Mouse (Mus musculus) midbrain, embryonic 14.5 days (tissue): ENCODE data around the gene Ptcd1. TPM values are rescaled to one million over a fixed set of nuclear protein-coding genes. Genes with fewer than 3 reads are reported as not detected.
"Not testable (repeated sequence)": the region's sequence is repeated elsewhere in the genome, so short reads cannot be mapped to it uniquely, and the experiment has no call there.

ENCODE experiments used
- ATAC-seq: fragments of 200-750 bp; cut with Nextera tagmentation; 2 replicates; pipeline ENCODE4 v1.8.0; 2017; ENCODE audit warnings: moderate number of reproducible peaks, moderate library complexity; ENCODE audit not compliant: low FRiP score, low TSS enrichment
- DNase-seq: peaks from one replicate; pipeline ENCODE4 v3.0.0-alpha.2; 2015
- H3K27ac ChIP-seq: fragments of 300-500 bp; sonication (generic); replicated peaks from 2 replicates; pipeline ENCODE4 v1.5.1; 2014; ENCODE audit warnings: mild to moderate bottlenecking, low read depth, low read length, moderate library complexity
- H3K27me3 ChIP-seq: fragments of 300-500 bp; sonication (generic); 2 replicates; pipeline ENCODE4 v1.6.1; 2014; ENCODE audit warnings: low read length, control low read depth, mixed read lengths; ENCODE audit not compliant: control insufficient read depth, insufficient read depth
- H3K36me3 ChIP-seq: fragments of 300-500 bp; sonication (generic); 2 replicates; pipeline ENCODE4 v1.6.1; 2014; ENCODE audit warnings: low read length, control low read depth; ENCODE audit not compliant: control insufficient read depth, insufficient read depth
- H3K4me1 ChIP-seq: fragments of 300-500 bp; sonication (generic); 2 replicates; pipeline ENCODE4 v1.6.1; 2014; ENCODE audit warnings: mild to moderate bottlenecking, antibody characterized with exemption, low read length, control low read depth; ENCODE audit not compliant: control insufficient read depth, insufficient read depth
- H3K4me2 ChIP-seq: fragments of 300-500 bp; sonication (generic); 2 replicates; pipeline ENCODE4 v1.6.1; 2014; ENCODE audit warnings: mild to moderate bottlenecking, low read length, moderate library complexity
- H3K4me3 ChIP-seq: fragments of 300-500 bp; sonication (generic); replicated peaks from 2 replicates; pipeline ENCODE4 v1.5.1; 2014; ENCODE audit warnings: low read depth, low read length
- H3K9ac ChIP-seq: fragments of 300-500 bp; sonication (generic); replicated peaks from 2 replicates; pipeline ENCODE4 v1.6.1; 2014; ENCODE audit warnings: mild to moderate bottlenecking, low read length, moderate library complexity
- H3K9me3 ChIP-seq: fragments of 300-500 bp; sonication (generic); 2 replicates; pipeline ENCODE4 v1.6.1; 2016; ENCODE audit warnings: low read length, control low read depth, mixed read lengths; ENCODE audit not compliant: control insufficient read depth
- WGBS: fragments of 180-500 bp; shearing (Covaris S2); extraction: QIAGEN DNeasy Blood & Tissue Kit; methylation state at CpG from one replicate; pipeline ENCODE4 v1.1.7; 2014; 5-methylcytosine and 5-hydroxymethylcytosine counted together
- polyA plus RNA-seq: library from polyadenylated mRNA; unstranded; fragments of >200 nt; fragmentation: Nextera tagmentation; extraction: Ambion mirVana; gene quantifications from 2 replicates; pipeline ENCODE4 v1.2.1, GENCODE M21; 2014

Gene Ptcd1
- polyA plus RNA-seq, 1 experiment from 2014 or later: 20.2 TPM

DNA sequence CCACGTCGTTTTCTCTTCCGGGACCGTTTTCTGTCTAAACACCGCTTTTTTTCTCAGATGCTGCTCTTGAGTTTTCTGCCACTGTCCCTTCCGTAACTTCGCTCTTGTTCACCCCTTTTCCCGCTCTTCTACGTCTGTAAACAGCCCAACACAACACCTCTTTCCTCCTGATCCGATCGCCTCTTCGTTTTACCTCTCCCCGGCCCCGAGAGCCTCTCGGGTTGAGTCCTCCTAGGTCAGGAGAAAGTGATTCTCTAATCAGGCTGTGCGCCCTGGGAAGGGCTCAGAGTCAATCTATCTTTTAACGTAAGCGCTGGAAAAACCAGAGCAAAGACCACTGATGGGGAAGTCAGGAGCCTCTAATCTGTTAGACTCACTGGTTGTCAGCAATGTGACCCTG lies 26.3 kb downstream of the Ptcd1 start:
- under 1% methylated on average over 18 of the region's 18 CpGs for WGBS
- no peaks in the 10 kb centered on the region for H3K27me3 ChIP-seq
- H3K36me3 ChIP-seq: peaks cover 54% of the 10 kb centered on the region
- peak overlapping the region; percentile 71 for H3K4me2 ChIP-seq
- peak overlapping the region; percentile 95 for H3K27ac ChIP-seq
- H3K4me3 ChIP-seq: peak overlapping the region; percentile 94
- ATAC-seq (no peak), DNase-seq (peak; percentile 4)
- H3K9me3 ChIP-seq: no peaks in the 10 kb centered on the region
- peak overlapping the region; percentile 70 for H3K9ac ChIP-seq
- H3K4me1 ChIP-seq: peaks cover 12% of the 10 kb centered on the region

DNA sequence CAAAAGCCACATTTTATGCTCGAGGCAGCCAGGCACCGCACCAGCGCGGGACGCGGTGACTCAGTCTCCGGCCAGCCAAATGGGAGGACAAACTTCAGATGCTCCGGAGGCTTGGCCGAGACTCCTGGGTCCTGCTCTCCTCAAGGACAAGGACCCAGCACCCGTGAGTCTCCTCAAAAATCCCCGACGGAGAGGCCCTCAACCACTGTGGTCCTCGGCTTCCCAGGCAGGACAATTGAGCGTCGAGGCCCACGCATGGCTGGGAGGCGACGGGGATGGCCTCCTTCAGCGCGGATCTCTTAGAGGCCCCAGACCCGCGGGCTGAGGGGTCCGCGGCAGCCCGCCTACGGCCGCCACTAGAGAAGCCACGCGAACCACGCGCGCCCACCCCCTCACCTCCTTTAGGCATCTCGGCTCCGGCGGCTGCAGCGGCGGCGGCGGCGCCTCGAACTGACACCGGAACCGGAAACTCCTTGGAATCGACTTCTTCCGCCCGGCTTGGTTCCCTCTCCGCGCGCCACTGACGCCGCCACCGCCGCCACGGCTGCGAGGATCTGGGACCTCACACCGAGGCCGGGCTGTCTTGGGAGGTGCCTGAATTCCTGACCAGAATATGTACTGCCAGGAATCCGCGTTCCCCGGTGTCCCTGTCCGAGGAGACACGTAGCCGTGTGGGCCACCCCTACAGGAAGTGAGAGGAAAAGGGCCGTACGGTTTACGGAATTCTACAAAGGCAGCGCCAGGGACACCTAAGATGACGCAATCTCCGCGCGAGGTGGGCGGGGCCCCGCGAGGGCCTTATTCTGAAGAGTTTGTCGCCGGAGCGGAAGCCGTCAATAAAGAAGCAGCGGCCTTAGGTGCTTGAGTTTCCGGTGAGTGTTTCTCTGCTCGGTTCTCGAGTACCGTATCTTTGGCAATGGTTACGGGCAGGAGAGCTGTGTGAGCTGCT lies 27.1 kb downstream of the Ptcd1 start, which contains the start of the genes Pdap1 and Bud31:
Pdap1 (minus strand) TSS at position 668 of the 949 bp plus-strand sequence.
Bud31 (plus strand) TSS at position 792 of the 949 bp plus-strand sequence.
- Histone ChIP-seq H3K9me3 (no peaks in the 10 kb centered on the region), H3K9ac (peak within 1 kb of the TSS; percentile 70), H3K4me2 (peak within 1 kb of the TSS; percentile 71), H3K36me3 (peaks cover 53% of the 10 kb centered on the region), H3K27ac (peak within 1 kb of the TSS; percentile 95), H3K4me3 (peak within 1 kb of the TSS; percentile 94), H3K27me3 (no peaks in the 10 kb centered on the region), H3K4me1 (peaks cover 12% of the 10 kb centered on the region)
- ATAC-seq: peak; percentile 95
- DNase-seq: peak; percentile 97
- under 1% methylated on average over 84 of the region's 84 CpGs for whole genome bisulfite sequencing

DNA sequence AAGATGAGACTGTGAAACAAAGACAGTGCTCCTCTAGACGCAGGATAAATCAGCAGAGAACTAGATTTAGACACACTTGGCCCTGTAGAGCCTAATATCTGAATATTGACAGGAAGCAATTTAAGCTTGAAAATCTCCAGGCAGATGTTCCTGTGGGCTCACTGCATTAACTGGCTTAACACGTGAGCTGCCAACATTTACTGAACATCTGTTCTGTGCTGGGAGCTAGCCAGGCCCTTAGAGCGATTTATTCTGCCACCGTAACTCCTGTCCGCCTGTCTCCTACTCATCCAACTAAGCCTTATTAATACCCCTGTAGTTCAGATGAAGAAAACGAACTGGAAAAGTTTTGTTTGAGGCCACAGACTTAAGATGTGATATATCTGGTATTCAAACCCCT lies 28.1 kb downstream of the Ptcd1 start:
- Histone ChIP-seq H3K4me1 (peaks cover 12% of the 10 kb centered on the region), H3K4me3 (peak overlapping the region; percentile 94), H3K9me3 (no peaks in the 10 kb centered on the region), H3K4me2 (peak overlapping the region; percentile 71), H3K27ac (no peak overlapping the region), H3K9ac (peak overlapping the region; percentile 70), H3K36me3 (peaks cover 53% of the 10 kb centered on the region), H3K27me3 (no peaks in the 10 kb centered on the region)
- DNase-seq (peak; percentile 13), ATAC-seq (no peak)
- 14% methylated on average over 6 of the region's 6 CpGs for WGBS

DNA sequence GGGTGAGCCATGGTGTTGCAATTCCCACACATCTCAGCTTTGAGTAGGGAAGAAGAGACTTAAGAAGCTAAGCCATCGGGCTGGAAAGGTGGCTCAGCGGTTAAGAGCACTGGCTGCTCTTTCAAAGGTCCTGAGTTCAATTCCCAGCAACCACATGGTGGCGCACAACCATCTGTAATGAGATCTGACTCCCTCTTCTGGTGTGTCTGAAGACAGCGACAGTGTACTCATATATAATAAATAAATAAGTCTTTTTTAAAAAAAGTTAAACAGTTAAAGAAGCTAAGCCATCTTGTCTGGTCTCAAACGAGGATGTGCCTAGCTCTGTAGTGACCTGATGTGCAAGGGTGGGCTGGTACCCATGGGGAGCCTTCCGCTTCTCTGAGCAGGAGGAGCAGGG lies 33.6 kb downstream of the Ptcd1 start:
- 87% methylated on average over 6 of the region's 6 CpGs for WGBS
- H3K4me3 ChIP-seq, H3K9ac ChIP-seq, ATAC-seq, H3K4me1 ChIP-seq, H3K27me3 ChIP-seq, DNase-seq, H3K27ac ChIP-seq, H3K9me3 ChIP-seq, H3K4me2 ChIP-seq: not testable (repeated sequence)
- H3K36me3 ChIP-seq: peaks cover 84% of the 10 kb centered on the region

DNA sequence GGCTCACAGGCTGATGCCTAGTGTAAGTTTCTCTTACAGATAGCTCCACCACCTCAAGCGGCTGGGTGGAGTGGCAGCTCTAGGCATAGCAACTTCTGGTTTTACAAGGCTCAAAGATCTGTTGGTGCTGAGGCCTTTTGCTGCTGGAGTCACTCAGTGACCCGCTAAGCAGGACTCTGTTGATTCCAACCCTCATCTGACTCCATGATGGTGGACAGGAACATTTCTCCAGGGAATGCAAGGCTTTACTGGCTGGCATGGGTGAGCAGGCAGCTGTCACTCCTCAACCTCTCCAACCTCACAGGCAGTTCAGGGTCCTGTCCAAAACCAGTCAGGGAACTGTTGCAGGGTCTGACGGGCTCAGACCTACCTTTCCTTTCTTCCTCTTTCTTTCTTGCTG lies 35.9 kb downstream of the Ptcd1 start:
- DNase-seq: no peak
- H3K4me3 ChIP-seq: no peak overlapping the region
- no peaks in the 10 kb centered on the region for H3K4me1 ChIP-seq
- H3K9ac ChIP-seq: no peak overlapping the region
- no peak for ATAC-seq
- H3K27ac ChIP-seq: no peak overlapping the region
- 93% methylated on average over 3 of the region's 3 CpGs for WGBS
- H3K36me3 ChIP-seq: peaks cover 92% of the 10 kb centered on the region
- no peaks in the 10 kb centered on the region for H3K9me3 ChIP-seq
- no peaks in the 10 kb centered on the region for H3K27me3 ChIP-seq
- no peak overlapping the region for H3K4me2 ChIP-seq

DNA sequence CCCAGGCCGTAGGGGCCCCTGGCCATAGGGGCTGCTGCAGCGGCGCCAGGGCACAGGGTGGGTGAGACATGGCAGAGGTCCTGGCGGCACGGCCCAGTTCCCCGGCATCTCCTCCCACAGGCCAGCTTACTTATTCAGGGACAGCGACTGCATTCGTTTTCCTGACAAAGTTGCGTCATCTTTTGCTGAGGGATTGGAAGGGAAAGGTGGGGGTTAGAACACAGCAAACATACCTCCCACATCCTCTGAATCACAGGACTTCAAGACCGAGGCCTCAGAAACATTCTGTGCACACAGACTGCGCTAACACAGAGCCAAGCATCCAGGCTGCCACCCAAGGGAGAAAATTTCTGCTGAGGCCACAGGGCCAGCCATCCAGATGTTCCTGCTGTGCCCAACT lies 36.7 kb downstream of the Ptcd1 start:
- Histone ChIP-seq H3K4me1 (no peaks in the 10 kb centered on the region), H3K4me3 (no peak overlapping the region), H3K27me3 (no peaks in the 10 kb centered on the region), H3K4me2 (no peak overlapping the region), H3K36me3 (peaks cover 91% of the 10 kb centered on the region), H3K27ac (no peak overlapping the region), H3K9me3 (no peaks in the 10 kb centered on the region), H3K9ac (no peak overlapping the region)
- DNase-seq: no peak
- 94% methylated on average over 11 of the region's 11 CpGs for WGBS
- no peak for ATAC-seq

DNA sequence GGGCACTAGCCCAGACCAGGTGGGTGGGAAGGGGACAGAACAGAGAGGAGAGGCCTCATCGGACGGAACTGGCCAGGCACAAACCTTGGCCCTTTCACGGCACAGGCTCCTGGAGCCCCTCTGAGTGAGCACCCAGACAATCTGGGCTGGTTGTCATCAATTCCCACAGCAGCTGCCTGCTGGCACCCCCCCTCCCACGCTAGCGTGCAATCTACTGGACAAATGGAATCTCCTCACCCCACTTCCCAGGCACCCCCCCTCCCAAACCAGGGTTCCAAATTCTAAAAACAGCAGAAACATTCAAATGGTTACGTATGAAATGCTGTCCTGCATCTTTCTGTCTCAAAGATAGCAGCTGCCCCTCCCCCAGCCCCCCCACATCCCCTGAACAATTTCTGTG lies 37.1 kb downstream of the Ptcd1 start:
- not testable (repeated sequence) for H3K27ac ChIP-seq, H3K4me2 ChIP-seq, DNase-seq, H3K9ac ChIP-seq, H3K9me3 ChIP-seq, H3K4me1 ChIP-seq, H3K27me3 ChIP-seq, H3K4me3 ChIP-seq, ATAC-seq
- 97% methylated on average over 6 of the region's 6 CpGs for WGBS
- H3K36me3 ChIP-seq: peaks cover 90% of the 10 kb centered on the region

DNA sequence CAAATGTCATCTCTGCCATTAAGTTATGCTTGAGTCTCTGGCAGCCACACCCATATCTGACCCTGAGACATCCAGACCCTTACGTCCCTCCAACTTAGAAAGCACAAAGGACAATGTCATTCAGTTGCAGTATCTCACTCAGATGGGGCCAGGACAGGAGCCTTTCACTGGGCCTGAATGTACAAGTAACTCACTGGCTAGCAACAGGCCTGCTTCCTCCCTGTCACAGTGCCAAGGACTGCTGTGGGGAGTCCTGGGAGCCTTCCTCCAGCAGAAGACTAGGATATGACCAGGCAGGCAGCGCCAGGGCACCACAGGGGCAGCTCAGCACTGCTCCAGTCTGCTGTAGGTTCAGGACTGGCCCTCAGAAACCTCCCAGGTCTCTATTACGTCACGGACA lies 37.8 kb downstream of the Ptcd1 start:
- ATAC-seq (no peak), DNase-seq (no peak)
- Histone ChIP-seq H3K4me1 (no peaks in the 10 kb centered on the region), H3K4me3 (no peak overlapping the region), H3K9ac (no peak overlapping the region), H3K9me3 (no peaks in the 10 kb centered on the region), H3K27ac (no peak overlapping the region), H3K4me2 (no peak overlapping the region), H3K36me3 (peaks cover 89% of the 10 kb centered on the region), H3K27me3 (no peaks in the 10 kb centered on the region)
- 97% methylated on average over 4 of the region's 4 CpGs for WGBS

DNA sequence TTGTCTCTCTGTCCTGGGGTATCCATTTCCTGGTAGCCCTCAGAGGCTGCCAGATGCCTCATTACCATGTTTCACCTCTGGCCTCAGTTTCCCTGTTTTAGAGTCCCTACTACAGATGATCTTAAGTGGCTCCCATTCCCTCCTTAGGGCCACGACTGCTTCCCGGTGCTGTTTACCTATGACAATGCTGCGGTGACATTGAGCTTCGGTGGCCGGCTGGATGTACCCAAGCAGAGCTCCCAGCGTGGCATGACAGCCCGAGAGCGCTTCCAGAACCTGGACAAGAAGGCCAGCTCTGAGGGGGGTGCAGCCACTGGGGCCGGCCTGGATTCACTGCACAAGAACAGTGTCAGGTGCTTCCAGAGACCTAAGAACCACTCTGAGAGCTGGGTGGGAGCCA lies 40.3 kb downstream of the Ptcd1 start:
- H3K27ac ChIP-seq: no peak overlapping the region
- H3K4me3 ChIP-seq: no peak overlapping the region
- no peaks in the 10 kb centered on the region for H3K9me3 ChIP-seq
- ATAC-seq: no peak
- no peak overlapping the region for H3K9ac ChIP-seq
- 95% methylated on average over 9 of the region's 9 CpGs for WGBS
- H3K36me3 ChIP-seq: peaks cover 64% of the 10 kb centered on the region
- H3K4me2 ChIP-seq: no peak overlapping the region
- H3K4me1 ChIP-seq: no peaks in the 10 kb centered on the region
- H3K27me3 ChIP-seq: no peaks in the 10 kb centered on the region
- no peak for DNase-seq
